ENCODE assay signal across 14 mouse cellular contexts in genomic region chr12:75350750-75351149, GRCm38 (mm10).
"Had no signal": no experiment of that assay in that cellular context is flagged by ENCODE, and none has a peak within 500 bp of the region (broad histone marks: within the 10 kb centered on the region; RNA-seq: fewer than 3 reads in every experiment).

No protein-coding gene starts in this region.

- DNase-seq: gastrocnemius, adult 2 months; gastrocnemius, postnatal 10 days; gastrocnemius, postnatal 25 days; heart, adult 2 months; heart, postnatal 14 days; heart, postnatal 4 days; kidney, adult 18-20 months; kidney, adult 8-10 months; kidney, postnatal 10 days; kidney, postnatal 25 days; kidney, postnatal 4 days; layer of hippocampus, adult 9-11 months; layer of hippocampus, postnatal 36 days; left cerebral cortex, postnatal 4 days had no signal
